Mouse (Mus musculus): ENCODE measurements around the gene Cabcoco1. TPM values are rescaled to one million over a fixed set of nuclear protein-coding genes. Genes with fewer than 3 reads are reported as not detected.

The Cabcoco1 gene
- polyA plus RNA-seq, 1 experiment from 2014 or later: 3.7 TPM

DNA sequence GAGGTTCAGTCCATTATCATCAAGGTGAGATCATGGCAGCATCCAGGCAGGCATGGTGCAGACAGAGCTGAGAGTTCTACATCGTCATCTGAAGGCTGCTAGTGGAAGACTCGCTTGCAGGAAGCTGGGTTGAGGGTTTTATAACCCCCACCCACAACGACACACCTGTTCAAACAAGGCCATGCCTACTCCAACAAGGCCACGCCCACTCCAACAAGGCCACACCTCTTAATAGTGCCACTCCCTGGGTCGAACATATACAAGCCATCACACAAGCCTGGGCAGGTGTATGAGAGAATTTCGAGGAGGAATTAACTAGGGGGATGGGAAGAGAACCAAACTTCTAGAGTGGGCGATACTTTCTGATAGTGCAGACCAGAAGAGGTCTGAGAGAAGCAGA, 153.6 kb downstream of the Cabcoco1 start:
- H3K27me3 ChIP-seq (ENCODE audit: insufficient read depth, low read length): no peaks in the 10 kb centered on the region
- 70% methylated on average over 7 of the region's 7 CpGs for WGBS (ENCODE audit: insufficient replicate concordance)
- H3K36me3 ChIP-seq (replicated peaks; ENCODE audit: insufficient read depth, low read length): no peaks in the 10 kb centered on the region
- ATAC-seq (no peak), DNase-seq (no peak)
- TF ChIP-seq EP300 (IDR thresholded peaks at IDR 0.05; ENCODE audit: low read depth) (no peak), CTCF (IDR thresholded peaks at IDR 0.05; ENCODE audit: low read depth) (no peak)
- no peak overlapping the region for H3K9ac ChIP-seq (replicated peaks)
- H3K9me3 ChIP-seq (ENCODE audit: low read length): peaks cover 4% of the 10 kb centered on the region; the same call in 1 of the 2 replicates
- no peak overlapping the region for H3K4me2 ChIP-seq (ENCODE audit: low read depth, low read length)
- no peaks in the 10 kb centered on the region for H3K4me1 ChIP-seq (ENCODE audit: insufficient read depth)
- H3K4me3 ChIP-seq (ENCODE audit: low read depth, low read length): no peak overlapping the region
- H3K27ac ChIP-seq (ENCODE audit: low read depth): no peak overlapping the region

Other genes starting within 250 kb of the Cabcoco1 start
- gene Tmem26, start 181.8 kb upstream of the Cabcoco1 start, polyA plus RNA-seq (2015; fragmentation: Nextera tagmentation; extraction: Ambion mirVana): 1.7 TPM in 2 replicates

All from liver, postnatal 0 days (tissue).